Mouse (Mus musculus): ENCODE results near the gene Cnpy2. TPM values are rescaled to one million over a fixed set of nuclear protein-coding genes. Genes with fewer than 3 reads are reported as not detected.

Cnpy2 gene
- total RNA-seq, 1 experiment, result 218 TPM

GRCm38 (mm10) chr10:128362568-128362967, 40.3 kb downstream of the Cnpy2 start:
- H3K9ac ChIP-seq (ENCODE audit: insufficient read depth, low read depth, low read length, poor library complexity, severe bottlenecking), result no peak overlapping the region
- TF ChIP-seq ZC3H11A (IDR thresholded peaks at IDR 0.05; ENCODE audit: borderline replicate concordance, low read depth, low read length) (no peak), MAFK (IDR thresholded peaks at IDR 0.05; ENCODE audit: insufficient read depth, low read depth, low read length) (no peak), HCFC1 (IDR thresholded peaks at IDR 0.05; ENCODE audit: borderline replicate concordance, insufficient read depth, low read length) (no peak), CHD2 (IDR thresholded peaks at IDR 0.05; ENCODE audit: low read depth, low read length) (no peak), ZNF384 (IDR thresholded peaks at IDR 0.05; ENCODE audit: low read depth, low read length) (no peak)
- peaks cover 56% of the 10 kb centered on the region for H3K36me3 ChIP-seq (ENCODE audit: control insufficient read depth, insufficient read depth, low read length, poor library complexity, severe bottlenecking)
- in situ Hi-C loops (cut with MboI; ENCODE audit: low sequenced_read_pairs in 2 of 2, unreplicated experiment in 2 of 2), result no loop called here
- H3K9me3 ChIP-seq (ENCODE audit: control insufficient read depth, insufficient read depth, low read depth, low read length), result no peaks in the 10 kb centered on the region
- peaks cover 0 to 2% of the 10 kb centered on the region in 2 experiments; a peak in 1 of 4 replicates for H3K4me1 ChIP-seq (ENCODE audit: control insufficient read depth in 2 of 2, insufficient read depth in 2 of 2, low read length in 2 of 2, poor library complexity in 1 of 2)
- H3K27ac ChIP-seq (ENCODE audit: insufficient read depth, low read depth, low read length, poor library complexity, severe bottlenecking), result no peak overlapping the region
- H3K4me3 ChIP-seq (ENCODE audit: insufficient read depth in 1 of 2, low read depth in 1 of 2, low read length in 2 of 2, poor library complexity in 1 of 2, severe bottlenecking in 1 of 2), result no peak overlapping the region
- no peak for DNase-seq (ENCODE audit: low read depth, low spot score)

- no peak overlapping the region for H3K27ac ChIP-seq (ENCODE audit: insufficient read depth, low read depth, low read length, poor library complexity, severe bottlenecking)
- DNase-seq (ENCODE audit: low read depth, low spot score), result no peak
- H3K4me1 ChIP-seq (ENCODE audit: control insufficient read depth in 2 of 2, insufficient read depth in 2 of 2, low read length in 2 of 2, poor library complexity in 1 of 2), result peaks cover 5 to 10% of the 10 kb centered on the region in 2 experiments
- in situ Hi-C loops (cut with MboI; ENCODE audit: low sequenced_read_pairs in 2 of 2, unreplicated experiment in 2 of 2), result no loop called here
- H3K9ac ChIP-seq (ENCODE audit: insufficient read depth, low read depth, low read length, poor library complexity, severe bottlenecking), result peak overlapping the region; percentile 73
- TF ChIP-seq ZC3H11A (IDR thresholded peaks at IDR 0.05; ENCODE audit: borderline replicate concordance, low read depth, low read length) (no peak), ZNF384 (IDR thresholded peaks at IDR 0.05; ENCODE audit: low read depth, low read length) (no peak), MAFK (IDR thresholded peaks at IDR 0.05; ENCODE audit: insufficient read depth, low read depth, low read length) (no peak), HCFC1 (IDR thresholded peaks at IDR 0.05; ENCODE audit: borderline replicate concordance, insufficient read depth, low read length) (no peak), CHD2 (IDR thresholded peaks at IDR 0.05; ENCODE audit: low read depth, low read length) (no peak)
- peaks cover 14% of the 10 kb centered on the region for H3K36me3 ChIP-seq (ENCODE audit: control insufficient read depth, insufficient read depth, low read length, poor library complexity, severe bottlenecking)
- H3K9me3 ChIP-seq (ENCODE audit: control insufficient read depth, insufficient read depth, low read depth, low read length), result no peaks in the 10 kb centered on the region
- H3K4me3 ChIP-seq (ENCODE audit: insufficient read depth in 1 of 2, low read depth in 1 of 2, low read length in 2 of 2, poor library complexity in 1 of 2, severe bottlenecking in 1 of 2), result peak overlapping the region; percentile 82 to 95
Observed at GRCm38 (mm10) chr10:128367899-128368401, 45.7 kb downstream of the Cnpy2 start.

GRCm38 (mm10) chr10:128368402-128369217, 46.4 kb downstream of the Cnpy2 start, which contains the start of gene Coq10a:
Gene Coq10a (minus strand): TSS chr10:128368997.
- Histone ChIP-seq H3K36me3 (ENCODE audit: control insufficient read depth, insufficient read depth, low read length, poor library complexity, severe bottlenecking) (peaks cover 7% of the 10 kb centered on the region; the same call in 1 of the 2 replicates), H3K27ac (ENCODE audit: insufficient read depth, low read depth, low read length, poor library complexity, severe bottlenecking) (peak within 1 kb of the TSS; percentile 38), H3K9ac (ENCODE audit: insufficient read depth, low read depth, low read length, poor library complexity, severe bottlenecking) (peak within 1 kb of the TSS; percentile 82), H3K9me3 (ENCODE audit: control insufficient read depth, insufficient read depth, low read depth, low read length) (no peaks in the 10 kb centered on the region), H3K4me3 (ENCODE audit: insufficient read depth in 1 of 2, low read depth in 1 of 2, low read length in 2 of 2, poor library complexity in 1 of 2, severe bottlenecking in 1 of 2) (peak within 1 kb of the TSS; percentile 82 to 95), H3K4me1 (ENCODE audit: control insufficient read depth in 2 of 2, insufficient read depth in 2 of 2, low read length in 2 of 2, poor library complexity in 1 of 2) (peaks cover 8 to 11% of the 10 kb centered on the region in 2 experiments)
- peak; percentile 63 for DNase-seq (ENCODE audit: low read depth, low spot score)
- TF ChIP-seq MAFK (IDR thresholded peaks at IDR 0.05; ENCODE audit: insufficient read depth, low read depth, low read length), result no peak
- no peak for TF ChIP-seq CHD2 (IDR thresholded peaks at IDR 0.05; ENCODE audit: low read depth, low read length)
- TF ChIP-seq ZNF384 (IDR thresholded peaks at IDR 0.05; ENCODE audit: low read depth, low read length), result no peak
- TF ChIP-seq HCFC1 (IDR thresholded peaks at IDR 0.05; ENCODE audit: borderline replicate concordance, insufficient read depth, low read length), result peak; percentile 91
- in situ Hi-C loops (cut with MboI; ENCODE audit: low sequenced_read_pairs in 2 of 2, unreplicated experiment in 2 of 2), result no loop called here

GRCm38 (mm10) chr10:128369218-128369543, 46.9 kb downstream of the Cnpy2 start:
- Histone ChIP-seq H3K4me1 (ENCODE audit: control insufficient read depth in 2 of 2, insufficient read depth in 2 of 2, low read length in 2 of 2, poor library complexity in 1 of 2) (peaks cover 8 to 11% of the 10 kb centered on the region in 2 experiments), H3K9ac (ENCODE audit: insufficient read depth, low read depth, low read length, poor library complexity, severe bottlenecking) (peak overlapping the region; percentile 82), H3K9me3 (ENCODE audit: control insufficient read depth, insufficient read depth, low read depth, low read length) (no peaks in the 10 kb centered on the region), H3K4me3 (ENCODE audit: insufficient read depth in 1 of 2, low read depth in 1 of 2, low read length in 2 of 2, poor library complexity in 1 of 2, severe bottlenecking in 1 of 2) (peak overlapping the region; percentile 82 to 95), H3K36me3 (ENCODE audit: control insufficient read depth, insufficient read depth, low read length, poor library complexity, severe bottlenecking) (peaks cover 6% of the 10 kb centered on the region; the same call in 1 of the 2 replicates), H3K27ac (ENCODE audit: insufficient read depth, low read depth, low read length, poor library complexity, severe bottlenecking) (no peak overlapping the region)
- in situ Hi-C loops (cut with MboI; ENCODE audit: low sequenced_read_pairs in 2 of 2, unreplicated experiment in 2 of 2), result no loop called here
- no peak for DNase-seq (ENCODE audit: low read depth, low spot score)
- TF ChIP-seq ZNF384 (IDR thresholded peaks at IDR 0.05; ENCODE audit: low read depth, low read length) (no peak), MAFK (IDR thresholded peaks at IDR 0.05; ENCODE audit: insufficient read depth, low read depth, low read length) (no peak), CHD2 (IDR thresholded peaks at IDR 0.05; ENCODE audit: low read depth, low read length) (no peak), ZC3H11A (IDR thresholded peaks at IDR 0.05; ENCODE audit: borderline replicate concordance, low read depth, low read length) (no peak), HCFC1 (IDR thresholded peaks at IDR 0.05; ENCODE audit: borderline replicate concordance, insufficient read depth, low read length) (no peak)

All from ES-E14 (cell line).